Comparison of ENCODE assay signal across 12 mouse cellular contexts in the genomic region with DNA sequence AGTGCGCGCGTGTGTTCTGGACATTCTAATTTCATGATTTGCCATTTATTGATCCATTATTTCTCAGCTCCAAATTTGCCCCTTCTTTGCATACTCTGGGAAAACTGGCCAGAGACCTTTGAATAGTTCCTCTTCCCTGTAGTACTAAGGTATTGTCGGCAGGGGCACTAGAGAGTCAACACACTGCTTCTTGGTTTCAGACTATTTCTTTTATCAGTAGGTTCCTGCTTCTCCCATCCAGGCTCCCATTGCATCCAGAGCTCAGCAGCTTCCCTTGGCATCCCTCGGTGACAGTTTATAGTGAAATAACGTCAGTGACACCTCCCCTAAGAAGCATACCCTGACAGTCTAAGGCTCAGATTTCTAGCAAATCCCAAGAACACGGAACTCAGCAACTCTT. TPM values are rescaled to one million over a fixed set of nuclear protein-coding genes. Genes with fewer than 3 reads are reported as not detected.
A peak's percentile ranks its signal among the peaks of the same experiment; 100 is the strongest.
DNase-seq lines count a peak whose midpoint lies in the region; ATAC-seq and TF ChIP-seq lines count a peak whose summit lies in the region.
"Had no signal": no experiment of that assay in that cellular context is flagged by ENCODE, and none has a peak within 500 bp of the region (broad histone marks: within the 10 kb centered on the region; RNA-seq: fewer than 3 reads in every experiment).

No protein-coding gene starts in this region.

- peak; percentile 63 for TF ChIP-seq CTCF in layer of hippocampus, adult 2 months (conservative IDR thresholded peaks at IDR 0.05)
- peak; percentile 40; the same call in 1 of the 2 replicates for TF ChIP-seq CTCF in brain, embryonic 14.5 days (IDR thresholded peaks at IDR 0.05; ENCODE audit: borderline replicate concordance, extremely low read depth, insufficient read depth, insufficient read length)

- H3K4me1 ChIP-seq in heart, embryonic 11.5 days (ENCODE audit: control insufficient read depth, insufficient read depth, low read length), result no peaks in the 10 kb centered on the region
- H3K4me1 ChIP-seq: heart, embryonic 10.5 days; limb, embryonic 13.5 days; midbrain, embryonic 12.5 days had no signal

- no peaks in the 10 kb centered on the region for H3K27me3 ChIP-seq in heart, embryonic 11.5 days (ENCODE audit: control insufficient read depth, insufficient read depth, low read length)
- H3K27me3 ChIP-seq: limb, embryonic 13.5 days; midbrain, embryonic 12.5 days had no signal

- H3K9me3 ChIP-seq in heart, embryonic 11.5 days (replicated peaks; ENCODE audit: control insufficient read depth, low read length), result no peaks in the 10 kb centered on the region
- H3K9me3 ChIP-seq: heart, embryonic 10.5 days; limb, embryonic 13.5 days; midbrain, embryonic 12.5 days had no signal

- H3K36me3 ChIP-seq in heart, embryonic 11.5 days (ENCODE audit: control insufficient read depth, insufficient read depth, low read length), result no peaks in the 10 kb centered on the region
- H3K36me3 ChIP-seq: heart, embryonic 10.5 days; limb, embryonic 13.5 days; midbrain, embryonic 12.5 days had no signal

- no peak overlapping the region for H3K27ac ChIP-seq in layer of hippocampus, adult 2 months
- no peak overlapping the region for H3K27ac ChIP-seq in heart, embryonic 11.5 days (ENCODE audit: low read depth, low read length)
- H3K27ac ChIP-seq: heart, embryonic 10.5 days; limb, embryonic 13.5 days; midbrain, embryonic 12.5 days had no signal

- WGBS in heart, embryonic 11.5 days (ENCODE audit: insufficient replicate concordance), result 51% methylated on average over 7 of the region's 7 CpGs

- no peak for TF ChIP-seq POLR2A in brain, embryonic 14.5 days (IDR thresholded peaks at IDR 0.05; ENCODE audit: borderline replicate concordance, extremely low read depth, insufficient read depth, insufficient read length, poor library complexity, severe bottlenecking)

- ATAC-seq in inflammation-experienced regulatory T-cells, adult 6 months, result no peak
- ATAC-seq in heart, embryonic 11.5 days (replicated peaks; ENCODE audit: insufficient number of reproducible peaks, low FRiP score, low TSS enrichment), result no peak

- H3K4me2 ChIP-seq in heart, embryonic 11.5 days, result no peak overlapping the region
- H3K4me2 ChIP-seq: limb, embryonic 13.5 days; midbrain, embryonic 12.5 days had no signal

- peak; percentile 6 to 17 for DNase-seq in cerebellum, adult 18-20 months
- no peak for DNase-seq in cerebellum, adult 11-12 months
- DNase-seq in layer of hippocampus, adult 2 months (ENCODE audit: low spot score in 2 of 2), result no peak
- DNase-seq in layer of hippocampus, adult 9-11 months, result no peak
- peak; percentile 62 for DNase-seq in 3T3-L1 (ENCODE audit: low read depth, low spot score)
- no peak for DNase-seq in brain, embryonic 14.5 days (ENCODE audit: low read depth)
- DNase-seq: cerebellum, adult 9-11 months had no signal

- no peak overlapping the region for H3K9ac ChIP-seq in heart, embryonic 11.5 days (ENCODE audit: low read depth, low read length)
- H3K9ac ChIP-seq: limb, embryonic 13.5 days; midbrain, embryonic 12.5 days had no signal

- no peak overlapping the region for H3K4me3 ChIP-seq in layer of hippocampus, adult 2 months
- H3K4me3 ChIP-seq in heart, embryonic 11.5 days (ENCODE audit: low read depth, low read length), result no peak overlapping the region
- H3K4me3 ChIP-seq: heart, embryonic 10.5 days; limb, embryonic 13.5 days; midbrain, embryonic 12.5 days had no signal

RNA-seq across cellular contexts. Expression of a gene that starts 28.5 kb away (rescaled TPM):
- 10 to 100 TPM; 69.1 to 71.2 TPM for total RNA-seq in layer of hippocampus, adult 2 months (2021)
- 188 and 236 TPM in 2 replicates for polyA plus RNA-seq in brain, embryonic 14.5 days (2012; rRNA removed)
- under 1 TPM in 2 of 3 experiments, not detected in 1; 0.55 to 0.59 TPM for polyA plus RNA-seq in inflammation-experienced regulatory T-cells, adult 6 months (2017; shearing (Covaris generic))
- 20.8 and 25.0 TPM in 2 replicates for polyA plus RNA-seq in heart, embryonic 11.5 days (2014; fragmentation: Nextera tagmentation; extraction: Ambion mirVana)

RNA-seq across cellular contexts. Expression of a gene that starts 46.1 kb away (rescaled TPM):
- total RNA-seq in layer of hippocampus, adult 2 months (2021), result 10 to 100 TPM; 44.4 to 49.0 TPM
- polyA plus RNA-seq in brain, embryonic 14.5 days (2012; rRNA removed), result 65.1 and 66.4 TPM in 2 replicates
- polyA plus RNA-seq in inflammation-experienced regulatory T-cells, adult 6 months (2017; shearing (Covaris generic)), result 10 to 100 TPM; 43.1 to 68.4 (median 46.4) TPM
- 32.4 and 35.1 TPM in 2 replicates for polyA plus RNA-seq in heart, embryonic 11.5 days (2014; fragmentation: Nextera tagmentation; extraction: Ambion mirVana)

Comparison
In these comparisons a context has a peak if more than half of its experiments do, and no peak if none do; other contexts are left out.
1. DNase-seq: peak in cerebellum, adult 18-20 months (2 of 2) and 3T3-L1 (single experiment); none in cerebellum, adult 11-12 months (single experiment), layer of hippocampus, adult 2 months (0 of 2), layer of hippocampus, adult 9-11 months (single experiment) and brain, embryonic 14.5 days (single experiment).
2. RNA of a gene that starts 28.5 kb away (polyA plus RNA-seq): 188 to 236 TPM in brain, embryonic 14.5 days and 20.8 to 25.0 TPM in heart, embryonic 11.5 days; 0.55 to 0.59 TPM in inflammation-experienced regulatory T-cells, adult 6 months; every median in the first group is over 10 times any median in the second.